11 mouse cellular contexts compared by ENCODE assay signal in genomic region chr10:85420851-85421628, GRCm38 (mm10). TPM values are rescaled to one million over a fixed set of nuclear protein-coding genes. Genes with fewer than 3 reads are reported as not detected.
A peak's percentile ranks its signal among the peaks of the same experiment; 100 is the strongest.
DNase-seq lines count a peak whose midpoint lies in the region; ATAC-seq and TF ChIP-seq lines count a peak whose summit lies in the region.
"Had no signal": no experiment of that assay in that cellular context is flagged by ENCODE, and none has a peak within 500 bp of the region (broad histone marks: within the 10 kb centered on the region; RNA-seq: fewer than 3 reads in every experiment).

No protein-coding gene starts in this region.

- no peak for ATAC-seq in intestine, embryonic 14.5 days (replicated peaks; ENCODE audit: low FRiP score, low TSS enrichment, low read depth)
- no peak for ATAC-seq in intestine, postnatal 0 days
- ATAC-seq in hindbrain, embryonic 14.5 days (ENCODE audit: low FRiP score) = no peak
- ATAC-seq in inflammation-experienced regulatory T-cells, adult 6 months = no peak

- no peak overlapping the region for H3K9ac ChIP-seq in intestine, embryonic 14.5 days (ENCODE audit: low read length)
- H3K9ac ChIP-seq in intestine, postnatal 0 days (ENCODE audit: low read depth, low read length) = no peak overlapping the region
- H3K9ac ChIP-seq in hindbrain, embryonic 14.5 days = no peak overlapping the region
- H3K9ac ChIP-seq: liver, embryonic 15.5 days had no signal

- WGBS in intestine, embryonic 14.5 days = 38% methylated on average over 15 of the region's 15 CpGs
- 34% methylated on average over 15 of the region's 15 CpGs for WGBS in intestine, postnatal 0 days
- WGBS in hindbrain, embryonic 14.5 days = 46% methylated on average over 15 of the region's 15 CpGs

- TF ChIP-seq POLR2A in myocyte (IDR thresholded peaks at IDR 0.05; ENCODE audit: insufficient read length, low read depth) = no peak

- no peak overlapping the region for H3ac ChIP-seq in myocyte (ENCODE audit: control insufficient read depth, insufficient read length)

- 0 out of 2 replicates have a peak, but pooled peaks cover 3% of the 10 kb centered on the region for H3K9me3 ChIP-seq in intestine, embryonic 14.5 days (ENCODE audit: control insufficient read depth, low read length)
- no peaks in the 10 kb centered on the region for H3K9me3 ChIP-seq in intestine, postnatal 0 days (ENCODE audit: control insufficient read depth)
- no peaks in the 10 kb centered on the region for H3K9me3 ChIP-seq in hindbrain, embryonic 14.5 days (ENCODE audit: control insufficient read depth, low read length)
- H3K9me3 ChIP-seq: liver, embryonic 15.5 days had no signal

- no peaks in the 10 kb centered on the region; the same call in 1 of the 2 replicates for H3K4me1 ChIP-seq in intestine, embryonic 14.5 days (replicated peaks; ENCODE audit: control insufficient read depth, insufficient read depth, low read length)
- H3K4me1 ChIP-seq in intestine, postnatal 0 days (replicated peaks; ENCODE audit: control insufficient read depth, insufficient read depth, low read length) = no peaks in the 10 kb centered on the region
- peaks cover 10% of the 10 kb centered on the region; the same call in 1 of the 2 replicates for H3K4me1 ChIP-seq in hindbrain, embryonic 14.5 days (replicated peaks; ENCODE audit: control insufficient read depth, insufficient read depth, low read length)
- H3K4me1 ChIP-seq: liver, embryonic 15.5 days had no signal

- no peak overlapping the region for H3K4me3 ChIP-seq in intestine, embryonic 14.5 days (ENCODE audit: low read depth, low read length)
- H3K4me3 ChIP-seq in intestine, postnatal 0 days (ENCODE audit: low read depth, low read length) = no peak overlapping the region
- no peak overlapping the region for H3K4me3 ChIP-seq in hindbrain, embryonic 14.5 days (replicated peaks; ENCODE audit: low read length)
- no peak overlapping the region for H3K4me3 ChIP-seq in myocyte
- H3K4me3 ChIP-seq: liver, embryonic 15.5 days had no signal

- DNase-seq in intestine, embryonic 14.5 days (ENCODE audit: low spot score) = peak; percentile 54
- peak; percentile 22 for DNase-seq in embryo, embryonic 10 days (ENCODE audit: low spot score)
- DNase-seq in hindbrain, embryonic 14.5 days (ENCODE audit: low spot score) = peak; percentile 41
- DNase-seq in spleen, postnatal 10 days (ENCODE audit: low spot score in 2 of 2) = no peak
- no peak for DNase-seq in thymus, adult 18-20 months
- DNase-seq: heart, adult 18-20 months had no signal

- no peaks in the 10 kb centered on the region for H3K36me3 ChIP-seq in intestine, embryonic 14.5 days (ENCODE audit: control insufficient read depth, insufficient read depth, low read length)
- H3K36me3 ChIP-seq in intestine, postnatal 0 days (ENCODE audit: control insufficient read depth, insufficient read depth) = no peaks in the 10 kb centered on the region
- H3K36me3 ChIP-seq in hindbrain, embryonic 14.5 days (replicated peaks; ENCODE audit: control insufficient read depth, insufficient read depth) = no peaks in the 10 kb centered on the region
- H3K36me3 ChIP-seq in myocyte (ENCODE audit: control insufficient read depth, insufficient read depth) = no peaks in the 10 kb centered on the region
- H3K36me3 ChIP-seq: liver, embryonic 15.5 days had no signal

- H3K79me2 ChIP-seq in myocyte (ENCODE audit: control insufficient read depth, insufficient read depth) = no peaks in the 10 kb centered on the region

- H3K27ac ChIP-seq in intestine, embryonic 14.5 days (ENCODE audit: low read depth) = no peak overlapping the region
- H3K27ac ChIP-seq in intestine, postnatal 0 days (ENCODE audit: low read depth, low read length) = no peak overlapping the region
- H3K27ac ChIP-seq in hindbrain, embryonic 14.5 days = peak overlapping the region; percentile 26
- H3K27ac ChIP-seq: liver, embryonic 15.5 days had no signal

- no peak for TF ChIP-seq CTCF in intestine, postnatal 0 days (IDR thresholded peaks at IDR 0.05; ENCODE audit: low read depth)

- H3K27me3 ChIP-seq in intestine, embryonic 14.5 days (replicated peaks; ENCODE audit: control insufficient read depth, insufficient read depth, low read length) = no peaks in the 10 kb centered on the region
- no peaks in the 10 kb centered on the region for H3K27me3 ChIP-seq in intestine, postnatal 0 days (replicated peaks; ENCODE audit: control insufficient read depth, insufficient read depth, low read length)
- H3K27me3 ChIP-seq in hindbrain, embryonic 14.5 days (ENCODE audit: control insufficient read depth, insufficient read depth, low read length) = no peaks in the 10 kb centered on the region
- no peaks in the 10 kb centered on the region for H3K27me3 ChIP-seq in myocyte (ENCODE audit: control insufficient read depth, insufficient read depth, insufficient read length)
- H3K27me3 ChIP-seq: CH12.LX; liver, embryonic 15.5 days had no signal

- no peak overlapping the region for H3K4me2 ChIP-seq in intestine, embryonic 14.5 days (ENCODE audit: low read length)
- H3K4me2 ChIP-seq in intestine, postnatal 0 days (replicated peaks; ENCODE audit: low read depth) = no peak overlapping the region
- H3K4me2 ChIP-seq in hindbrain, embryonic 14.5 days (replicated peaks) = no peak overlapping the region
- peak overlapping the region; percentile 15 for H3K4me2 ChIP-seq in myocyte (ENCODE audit: low read depth)
- H3K4me2 ChIP-seq: liver, embryonic 15.5 days had no signal

TF ChIP-seq in myocyte, 11 proteins besides CTCF, POLR2A, EP300 and RAD21:
- TF ChIP-seq POLR2AphosphoS2 (IDR thresholded peaks at IDR 0.05; ENCODE audit: insufficient read length, low read depth) (no peak), MYOD1 (IDR thresholded peaks at IDR 0.05; ENCODE audit: control insufficient read depth in 1 of 3, insufficient read length in 2 of 3, low read depth in 2 of 3) (peak in 2 of 3 experiments; percentile 93 to 94), SRF (IDR thresholded peaks at IDR 0.05; ENCODE audit: control insufficient read depth, insufficient read length, low read depth) (no peak), MAX (IDR thresholded peaks at IDR 0.05; ENCODE audit: low read depth) (no peak), MYOG (IDR thresholded peaks at IDR 0.05; ENCODE audit: control insufficient read depth in 1 of 3, insufficient read depth in 1 of 3, insufficient read length in 2 of 3, low read depth in 2 of 3) (peak; percentile 30 to 96 (median 96)), TCF12 (IDR thresholded peaks at IDR 0.05; ENCODE audit: insufficient read depth, poor library complexity, severe bottlenecking) (peak; percentile 21), CEBPB (IDR thresholded peaks at IDR 0.05; ENCODE audit: insufficient read depth, poor library complexity, severe bottlenecking) (no peak), REST (IDR thresholded peaks at IDR 0.05; ENCODE audit: insufficient read depth, insufficient read length) (no peak), E2F4 (IDR thresholded peaks at IDR 0.05; ENCODE audit: insufficient read depth) (no peak), TCF3 (IDR thresholded peaks at IDR 0.05; ENCODE audit: insufficient read length, low read depth) (peak; percentile 93), USF1 (IDR thresholded peaks at IDR 0.05; ENCODE audit: low read depth) (no peak)

RNA-seq across cellular contexts. Expression of gene Btbd11, which starts 34.4 kb away (rescaled TPM):
- polyA plus RNA-seq in intestine, embryonic 14.5 days (2014; fragmentation: Nextera tagmentation; extraction: Ambion mirVana) = 1.7 and 2.0 TPM in 2 replicates
- polyA plus RNA-seq in intestine, postnatal 0 days (2015; fragmentation: Nextera tagmentation; extraction: Ambion mirVana) = 0.34 and 0.39 TPM in 2 replicates
- polyA plus RNA-seq in hindbrain, embryonic 14.5 days (2014; fragmentation: Nextera tagmentation; extraction: Ambion mirVana) = 28.7 and 32.0 TPM in 2 replicates
- polyA plus RNA-seq in myocyte (2012; fragmentation: generic; extraction: Trizol) = 6.8 TPM
- 1 to 10 TPM; 6.2 to 6.9 (median 6.6) TPM for polyA plus RNA-seq in inflammation-experienced regulatory T-cells, adult 6 months (2017; shearing (Covaris generic))

Comparison
In these comparisons a context has a peak if more than half of its experiments do, and no peak if none do; other contexts are left out.
1. DNase-seq: peak in intestine, embryonic 14.5 days (single experiment), embryo, embryonic 10 days (single experiment) and hindbrain, embryonic 14.5 days (single experiment); none in spleen, postnatal 10 days (0 of 2) and thymus, adult 18-20 months (0 of 2).